Mouse (Mus musculus) lung, postnatal 14 days (tissue): Measurements from ENCODE around the gene Adgrg1.
A peak's percentile ranks its signal among the peaks of the same experiment; 100 is the strongest.

Experiments
- DNase-seq: peaks from one replicate; pipeline ENCODE4 v3.0.0; 2021

Adgrg1 gene

GRCm38 (mm10) chr8:94974467-94975165, at the start of gene Adgrg1:
Adgrg1 (plus strand) TSS chr8:94974751.
- no peak for DNase-seq

- no peak for DNase-seq
These were observed 46.3 kb upstream of the Adgrg1 start for GRCm38 (mm10) chr8:94928227-94928626.

- no peak for DNase-seq
These were observed 40.6 kb upstream of the Adgrg1 start for GRCm38 (mm10) chr8:94933918-94934317.

- no peak for DNase-seq
These were observed 39.4 kb upstream of the Adgrg1 start for GRCm38 (mm10) chr8:94935172-94935571.

GRCm38 (mm10) chr8:94942566-94942965, 32.0 kb upstream of the Adgrg1 start:
- DNase-seq = peak; percentile 79

- DNase-seq = no peak
These were observed 29.4 kb upstream of the Adgrg1 start for GRCm38 (mm10) chr8:94945185-94945584.

- DNase-seq = no peak
These were observed 26.1 kb upstream of the Adgrg1 start for GRCm38 (mm10) chr8:94948421-94948820.

- no peak for DNase-seq
These were observed 25.5 kb upstream of the Adgrg1 start for GRCm38 (mm10) chr8:94949010-94949409.

GRCm38 (mm10) chr8:94950046-94950445, 24.5 kb upstream of the Adgrg1 start:
- DNase-seq = peak; percentile 75

- DNase-seq = no peak
These were observed 24.1 kb upstream of the Adgrg1 start for GRCm38 (mm10) chr8:94950458-94950857.

- no peak for DNase-seq
These were observed 22.5 kb upstream of the Adgrg1 start for GRCm38 (mm10) chr8:94952086-94952485.

GRCm38 (mm10) chr8:94953624-94954367, 20.8 kb upstream of the Adgrg1 start:
- no peak for DNase-seq

GRCm38 (mm10) chr8:94954368-94954737, 20.2 kb upstream of the Adgrg1 start:
- peak; percentile 35 for DNase-seq

- peak; percentile 66 for DNase-seq
These were observed 19.4 kb upstream of the Adgrg1 start for GRCm38 (mm10) chr8:94954921-94955758.

GRCm38 (mm10) chr8:94956078-94956574, 18.4 kb upstream of the Adgrg1 start:
- no peak for DNase-seq

GRCm38 (mm10) chr8:94962201-94962600, 12.3 kb upstream of the Adgrg1 start:
- no peak for DNase-seq

- no peak for DNase-seq
These were observed 9.7 kb upstream of the Adgrg1 start for GRCm38 (mm10) chr8:94964828-94965227.

- DNase-seq = peak; percentile 62
These were observed 8.0 kb upstream of the Adgrg1 start for GRCm38 (mm10) chr8:94966578-94966977.

GRCm38 (mm10) chr8:94967071-94967470, 7.5 kb upstream of the Adgrg1 start:
- peak; percentile 26 for DNase-seq

- DNase-seq = peak; percentile 72
These were observed 7.0 kb upstream of the Adgrg1 start for GRCm38 (mm10) chr8:94967554-94967953.

GRCm38 (mm10) chr8:94973270-94973669, 1.3 kb upstream of the Adgrg1 start:
- DNase-seq = no peak

GRCm38 (mm10) chr8:94973786-94974185, 765 bp upstream of the Adgrg1 start:
- DNase-seq = no peak
